Mouse (Mus musculus) lung, postnatal 10 days (tissue): ENCODE results near the gene Rad9b.

ENCODE experiments used
- DNase-seq: peaks from one replicate; pipeline ENCODE4 v3.0.0; 2021

Gene Rad9b

GRCm38 (mm10) chr5:122353807-122354491 lies at the start of gene Rad9b, which contains the start of gene Vps29:
Gene Rad9b, minus strand, starts transcription at chr5:122354233.
Gene Vps29, plus strand, starts transcription at chr5:122354369.
- peak; percentile 100 for DNase-seq

DNA sequence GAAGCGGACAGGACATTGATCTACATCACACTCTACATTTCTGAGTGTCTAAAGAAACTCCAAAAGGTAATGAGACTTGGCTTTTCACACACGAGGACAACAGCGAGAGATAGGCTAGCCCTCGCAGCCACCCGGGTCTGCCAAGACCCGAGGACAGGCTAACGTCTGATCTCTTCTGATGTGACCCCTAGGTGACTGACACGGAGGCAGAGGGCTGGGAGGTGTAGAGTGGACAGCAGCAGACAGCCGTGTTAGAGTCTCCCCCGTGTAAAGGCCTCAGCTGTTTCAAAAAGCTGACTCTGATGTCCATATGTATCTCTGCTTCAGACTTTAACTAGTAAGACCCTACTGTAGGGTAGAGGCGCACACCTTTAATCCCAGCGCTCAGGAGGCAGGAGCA lies 49.3 kb upstream of the Rad9b start:
- no peak for DNase-seq

GRCm38 (mm10) chr5:122402772-122403171 lies 48.7 kb upstream of the Rad9b start:
- DNase-seq, result peak; percentile 74

DNA sequence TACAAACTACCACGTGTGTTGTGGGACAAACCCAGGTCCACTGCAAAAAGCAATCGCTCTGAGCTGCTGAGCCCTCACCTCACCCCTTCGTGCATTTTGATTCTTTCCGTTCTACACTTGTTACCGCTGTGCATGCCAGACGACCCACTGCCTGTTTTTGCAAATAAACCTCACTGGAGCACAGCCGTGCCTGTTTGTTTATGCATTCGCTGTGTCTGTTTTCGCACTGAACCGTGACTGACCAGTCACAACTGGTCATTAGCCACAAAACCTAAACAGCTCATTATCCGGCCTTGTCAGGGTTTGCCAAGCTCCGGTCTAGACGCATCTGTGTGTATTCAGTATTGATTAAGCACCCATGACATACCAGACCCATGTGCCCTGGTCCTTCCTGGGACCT lies 48.1 kb upstream of the Rad9b start:
- DNase-seq, result no peak

GRCm38 (mm10) chr5:122401303-122401640 lies 47.2 kb upstream of the Rad9b start:
- DNase-seq, result peak; percentile 77

DNA sequence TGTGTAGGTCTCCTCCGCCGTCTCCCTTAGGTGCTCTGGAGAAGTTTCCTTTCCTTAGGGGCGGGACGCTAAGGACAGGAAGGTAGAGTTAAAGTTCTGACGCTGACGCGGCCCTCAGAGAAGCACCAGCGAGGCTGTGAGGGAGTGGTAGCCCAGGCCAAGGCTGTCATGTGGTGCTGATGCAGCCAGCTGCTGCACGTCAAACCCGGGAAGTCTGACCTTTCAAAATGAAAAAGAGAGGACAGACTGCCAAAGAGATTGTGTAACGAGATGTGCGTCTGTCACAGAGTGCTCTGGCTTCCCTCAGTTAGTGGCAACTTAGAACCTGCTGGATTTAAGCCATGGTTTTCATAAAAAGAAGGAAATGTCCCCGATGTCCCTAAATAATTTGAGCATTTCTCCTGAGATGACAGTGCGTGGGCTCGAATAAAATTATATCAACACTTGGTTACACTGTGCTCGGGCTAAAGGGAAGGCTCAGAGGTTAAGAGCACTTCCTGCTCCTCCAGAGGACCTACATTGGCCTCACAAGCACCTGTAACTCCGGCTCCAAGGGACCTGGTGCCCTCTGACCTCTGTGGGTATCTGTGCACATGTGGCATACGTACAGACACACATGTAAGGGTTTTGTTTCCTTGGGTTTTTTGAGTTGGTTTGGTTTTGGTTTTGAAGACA lies 46.7 kb upstream of the Rad9b start:
- DNase-seq, result peak; percentile 71

GRCm38 (mm10) chr5:122399871-122400270 lies 45.8 kb upstream of the Rad9b start:
- no peak for DNase-seq

GRCm38 (mm10) chr5:122397495-122397894 lies 43.5 kb upstream of the Rad9b start:
- DNase-seq, result no peak

DNA sequence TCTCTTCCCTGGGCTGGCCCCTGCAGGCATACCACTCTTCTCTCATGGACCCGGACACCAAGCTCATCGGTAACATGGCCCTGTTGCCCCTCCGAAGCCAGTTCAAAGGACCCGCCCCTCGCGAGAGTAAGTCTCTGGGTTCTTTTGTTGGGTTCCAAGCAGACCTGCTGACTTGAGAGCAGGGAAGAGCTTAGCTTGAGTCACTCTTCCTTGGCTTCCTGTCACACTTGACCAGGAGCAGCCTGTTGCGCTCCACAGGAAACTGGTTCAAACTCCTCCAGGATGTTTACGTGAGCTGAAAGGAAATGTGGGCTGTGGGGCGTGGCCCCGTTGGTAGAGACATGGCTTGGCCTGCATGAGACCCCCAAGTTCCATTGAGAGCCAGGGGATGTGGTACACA lies 42.8 kb upstream of the Rad9b start:
- peak; percentile 84 for DNase-seq

- peak; percentile 86 for DNase-seq
These were observed 39.9 kb upstream of the Rad9b start for GRCm38 (mm10) chr5:122393887-122394286.

- peak; percentile 30 for DNase-seq
These were observed 38.4 kb upstream of the Rad9b start for GRCm38 (mm10) chr5:122392227-122393004.

- peak; percentile 95 for DNase-seq
These were observed 37.8 kb upstream of the Rad9b start, which contains the start of gene Arpc3 for GRCm38 (mm10) chr5:122391786-122392180. Gene Arpc3, plus strand, starts transcription at chr5:122391878.

DNA sequence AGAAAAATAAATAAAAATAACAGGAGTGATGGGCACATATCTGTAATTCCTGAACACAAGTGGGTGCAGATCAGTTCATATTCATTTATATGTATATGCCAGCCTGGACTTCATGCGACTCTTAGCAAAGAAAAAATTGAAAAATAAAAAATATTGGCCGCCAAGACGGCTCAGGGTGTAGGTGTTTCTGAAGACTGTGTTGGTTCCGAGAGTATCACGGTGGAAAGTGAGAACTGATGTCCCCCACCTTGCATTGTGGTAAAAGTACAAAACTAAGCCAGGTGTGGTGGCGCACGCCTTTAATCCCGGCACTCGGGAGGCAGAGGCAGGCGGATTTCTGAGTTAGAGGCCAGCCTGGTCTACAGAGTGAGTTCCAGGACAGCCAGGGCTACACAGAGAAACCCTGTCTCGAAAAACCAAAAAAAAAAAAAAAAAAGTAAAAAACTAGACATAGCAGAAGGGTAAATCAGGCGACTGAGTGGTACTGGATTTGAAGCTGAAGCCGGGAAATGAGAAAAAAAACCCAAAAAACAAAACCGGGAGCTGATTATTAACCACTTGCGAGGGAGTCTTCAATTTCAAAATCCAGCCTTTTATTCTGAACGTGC lies 37.2 kb upstream of the Rad9b start:
- no peak for DNase-seq

GRCm38 (mm10) chr5:122390671-122391070 lies 36.6 kb upstream of the Rad9b start:
- DNase-seq, result no peak

DNA sequence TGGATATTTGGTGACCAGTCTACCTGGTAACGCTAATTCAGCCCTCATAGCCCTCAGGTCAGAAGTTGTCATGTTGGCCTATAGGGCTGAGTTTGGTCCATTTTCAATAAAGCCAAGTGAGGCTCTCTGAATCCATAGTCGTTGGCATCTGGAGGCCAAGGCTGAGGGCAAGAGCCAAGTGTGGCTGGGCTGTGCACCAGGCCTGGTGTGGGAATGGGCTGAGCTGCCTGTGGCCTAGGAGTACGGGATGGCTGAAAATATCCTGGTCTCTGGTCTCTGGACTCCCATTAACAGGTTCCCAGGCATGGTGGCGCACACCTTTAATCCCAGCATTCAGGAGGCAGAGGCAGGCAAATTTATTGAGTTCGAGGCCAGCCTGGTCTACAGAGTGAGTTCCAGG lies 36.0 kb upstream of the Rad9b start:
- DNase-seq, result no peak

- DNase-seq, result peak; percentile 82
These were observed 25.5 kb upstream of the Rad9b start for GRCm38 (mm10) chr5:122379374-122380155.

DNA sequence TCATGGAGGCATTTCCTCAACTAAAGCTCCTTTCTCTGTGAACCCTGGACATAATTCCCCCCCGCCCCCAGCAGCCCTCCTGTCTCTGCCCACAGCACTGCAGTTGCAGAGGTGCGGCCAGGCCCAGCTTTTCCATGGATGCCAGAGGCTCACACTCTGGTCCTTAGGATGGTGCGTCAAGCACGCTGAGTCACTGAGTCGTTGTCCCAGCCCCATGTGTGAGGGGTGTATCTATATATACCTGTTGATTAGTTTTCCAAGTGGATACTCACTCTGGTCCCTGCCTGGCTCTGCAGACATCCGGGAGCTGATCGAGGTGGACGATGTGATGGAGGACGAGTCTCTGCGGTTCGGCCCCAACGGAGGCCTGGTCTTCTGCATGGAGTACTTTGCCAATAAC lies 24.1 kb upstream of the Rad9b start:
- DNase-seq, result no peak

- DNase-seq, result no peak
These were observed 23.2 kb upstream of the Rad9b start for GRCm38 (mm10) chr5:122377101-122377833.

- no peak for DNase-seq
These were observed 18.8 kb upstream of the Rad9b start for GRCm38 (mm10) chr5:122372878-122373277.

DNA sequence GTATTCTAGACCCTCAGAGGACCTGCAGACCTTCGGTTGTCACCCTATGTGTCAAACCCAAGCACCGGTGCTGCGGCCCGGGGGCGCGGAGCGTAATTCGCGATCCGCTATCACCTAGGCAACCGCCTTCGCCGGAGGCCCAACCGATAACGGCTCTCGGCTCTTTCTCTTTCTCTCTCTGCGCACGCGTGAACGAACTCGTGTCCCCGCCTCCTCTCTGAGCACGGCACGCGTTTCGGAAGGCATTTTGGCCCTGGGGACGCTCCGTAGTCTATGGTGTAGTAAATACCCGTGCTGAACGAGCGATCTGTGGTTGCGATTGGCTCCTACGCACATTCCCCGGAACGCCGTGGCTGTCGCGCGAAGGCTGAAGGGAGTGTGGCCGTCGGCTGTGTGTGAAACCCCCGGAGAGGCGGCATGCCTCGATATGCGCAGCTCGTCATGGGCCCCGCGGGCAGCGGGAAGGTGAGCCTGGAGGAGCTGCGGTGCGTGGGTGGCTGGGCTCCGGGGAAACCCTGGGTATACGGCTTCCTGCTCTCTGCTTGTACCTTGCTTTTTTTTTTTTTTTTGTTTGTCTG lies 18.2 kb upstream of the Rad9b start, which contains the start of gene Fam216a:
Fam216a (minus strand) TSS at position 173 of the 578 bp plus-strand sequence.
- DNase-seq, result peak; percentile 100

GRCm38 (mm10) chr5:122371591-122372191 lies 17.7 kb upstream of the Rad9b start, which contains the start of gene Gpn3:
Gene Gpn3, plus strand, starts transcription at chr5:122371876.
- DNase-seq, result peak; percentile 34
